Mouse (Mus musculus) intestine, postnatal 0 days (tissue): ENCODE measurements at regions not wholly inside any gene's neighbourhood (a gene's known extent, or its start where the extent isn't known, plus 50 kb on each side); places are given as distances from the start of the nearest gene placed in this dataset.

ENCODE experiments used
- ATAC-seq: fragments of 200-750 bp; cut with Nextera tagmentation; 2 replicates; pipeline ENCODE4 v1.8.0; 2017; ENCODE audit warnings: mild to moderate bottlenecking, moderate TSS enrichment, moderate library complexity
- H3K27ac ChIP-seq: fragments of 300-500 bp; sonication (generic); 2 replicates; pipeline ENCODE4 v1.5.1; 2014; ENCODE audit warnings: mild to moderate bottlenecking, low read depth, low read length, moderate library complexity
- H3K27me3 ChIP-seq: fragments of 300-500 bp; sonication (generic); replicated peaks from 2 replicates; pipeline ENCODE4 v1.6.1; 2014; ENCODE audit warnings: low read length, mixed read lengths; ENCODE audit not compliant: control insufficient read depth, insufficient read depth
- H3K36me3 ChIP-seq: fragments of 300-500 bp; sonication (generic); 2 replicates; pipeline ENCODE4 v1.6.1; 2014; ENCODE audit warnings: mild to moderate bottlenecking, moderate library complexity; ENCODE audit not compliant: control insufficient read depth, insufficient read depth
- H3K4me1 ChIP-seq: fragments of 300-500 bp; sonication (generic); replicated peaks from 2 replicates; pipeline ENCODE4 v1.6.1; 2014; ENCODE audit warnings: antibody characterized with exemption, low read length, mixed read lengths; ENCODE audit not compliant: control insufficient read depth, insufficient read depth
- H3K4me2 ChIP-seq: fragments of 300-500 bp; sonication (generic); replicated peaks from 2 replicates; pipeline ENCODE4 v1.6.1; 2014; ENCODE audit warnings: low read depth, mild to moderate bottlenecking, moderate library complexity
- H3K4me3 ChIP-seq: fragments of 300-500 bp; sonication (generic); 2 replicates; pipeline ENCODE4 v1.5.1; 2014; ENCODE audit warnings: low read depth, low read length
- H3K9ac ChIP-seq: fragments of 300-500 bp; sonication (generic); 2 replicates; pipeline ENCODE4 v1.6.1; 2014; ENCODE audit warnings: mild to moderate bottlenecking, low read depth, low read length
- H3K9me3 ChIP-seq: fragments of 300-500 bp; sonication (generic); 2 replicates; pipeline ENCODE4 v1.6.1; 2016; ENCODE audit warnings: mixed run types; ENCODE audit not compliant: control insufficient read depth
- CTCF ChIP-seq: sonication (generic); IDR thresholded peaks from 2 replicates; pipeline ENCODE4 v1.5.1; 2016; ENCODE audit warnings: low read depth, mild to moderate bottlenecking, control low read depth, antibody characterized with exemption, moderate library complexity
- WGBS: fragments of 180-500 bp; shearing (Covaris S2); extraction: QIAGEN DNeasy Blood & Tissue Kit; methylation state at CpG from one replicate; pipeline ENCODE4 v1.1.7; 2014; 5-methylcytosine and 5-hydroxymethylcytosine counted together

- Histone ChIP-seq H3K36me3 (no peaks in the 10 kb centered on the region), H3K4me3 (no peak overlapping the region), H3K27ac (no peak overlapping the region), H3K4me1 (no peaks in the 10 kb centered on the region), H3K9ac (no peak overlapping the region), H3K4me2 (no peak overlapping the region), H3K27me3 (no peaks in the 10 kb centered on the region), H3K9me3 (no peaks in the 10 kb centered on the region)
- no peak for TF ChIP-seq CTCF
- ATAC-seq: no peak
- 32% methylated on average over 3 of the region's 3 CpGs for WGBS
Observed at GRCm38 (mm10) chr13:116174976-116175375, 134.5 kb downstream of the Isl1 start.

DNA sequence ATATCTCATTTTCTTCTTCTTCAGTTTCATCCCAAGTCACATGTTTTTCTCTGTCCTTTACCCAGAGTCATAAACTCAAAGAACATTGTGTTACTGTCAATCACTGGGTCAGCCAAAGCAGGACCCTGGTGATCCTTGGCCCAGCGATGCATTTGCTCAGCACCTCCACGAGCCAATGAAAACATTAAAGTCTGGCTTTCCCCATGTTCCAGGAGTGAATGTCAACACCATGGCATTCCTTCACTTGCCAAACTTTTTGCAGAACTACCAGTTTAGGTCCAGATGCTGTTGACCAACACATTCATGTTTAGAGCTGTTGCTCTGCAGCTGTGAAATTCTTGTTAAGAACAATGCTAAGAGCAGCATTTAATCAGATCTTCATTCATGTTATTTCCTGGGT lies 135.6 kb downstream of the Isl1 start:
- ATAC-seq: no peak
- H3K4me2 ChIP-seq: no peak overlapping the region
- no peaks in the 10 kb centered on the region for H3K9me3 ChIP-seq
- no peak overlapping the region for H3K4me3 ChIP-seq
- no peak for TF ChIP-seq CTCF
- H3K27me3 ChIP-seq: no peaks in the 10 kb centered on the region
- no peaks in the 10 kb centered on the region for H3K36me3 ChIP-seq
- no peak overlapping the region for H3K9ac ChIP-seq
- H3K27ac ChIP-seq: no peak overlapping the region
- WGBS: 70% methylated on average over 2 of the region's 2 CpGs
- H3K4me1 ChIP-seq: no peaks in the 10 kb centered on the region

GRCm38 (mm10) chr13:116143022-116143421 lies 166.5 kb downstream of the Isl1 start:
- H3K4me2 ChIP-seq: no peak overlapping the region
- H3K9ac ChIP-seq: no peak overlapping the region
- no peak for TF ChIP-seq CTCF
- ATAC-seq: no peak
- H3K4me1 ChIP-seq: no peaks in the 10 kb centered on the region
- no peaks in the 10 kb centered on the region for H3K9me3 ChIP-seq
- no peak overlapping the region for H3K4me3 ChIP-seq
- H3K27ac ChIP-seq: no peak overlapping the region
- 49% methylated on average over 5 of the region's 5 CpGs for WGBS
- no peaks in the 10 kb centered on the region for H3K36me3 ChIP-seq
- no peaks in the 10 kb centered on the region for H3K27me3 ChIP-seq

- ATAC-seq: no peak
Observed at GRCm38 (mm10) chr13:116118664-116119063, 190.8 kb downstream of the Isl1 start.

DNA sequence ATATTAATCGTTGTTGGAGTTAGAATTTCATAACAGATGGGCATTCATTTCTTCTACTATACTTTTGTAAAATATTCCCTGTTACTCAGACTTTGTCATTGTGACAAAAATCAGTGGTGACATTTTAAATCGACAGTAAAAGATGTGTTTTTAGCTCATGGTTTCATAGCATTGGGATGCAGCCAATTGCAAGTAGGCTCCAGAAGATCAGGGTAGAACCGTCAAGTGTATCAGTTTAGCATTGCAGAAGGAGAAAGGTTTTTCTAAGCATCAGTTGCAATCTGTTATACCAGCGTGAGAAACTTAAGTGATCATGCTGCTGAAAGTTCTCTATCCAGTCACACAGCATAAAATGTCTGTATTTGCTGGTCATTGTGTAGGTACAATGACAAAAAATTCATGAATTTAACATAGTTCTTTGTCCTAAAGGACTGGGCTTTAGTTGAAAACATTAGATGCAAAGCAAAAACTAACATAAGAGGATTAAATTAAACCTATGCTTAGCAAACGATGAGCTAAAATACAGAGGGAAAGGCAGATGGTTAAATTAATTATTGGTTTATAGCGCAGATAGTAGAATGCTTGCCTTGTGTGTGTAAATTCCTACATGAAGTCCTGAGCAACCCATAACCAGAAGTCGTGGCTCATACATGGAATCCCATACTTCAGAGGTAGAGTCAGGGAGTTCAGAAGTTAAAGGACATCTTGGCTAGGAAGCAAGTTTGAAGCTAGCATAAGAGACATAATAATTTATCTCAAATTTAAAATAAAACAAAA lies 198.3 kb downstream of the Isl1 start:
- no peak overlapping the region for H3K4me3 ChIP-seq
- TF ChIP-seq CTCF: no peak
- ATAC-seq: no peak
- WGBS: 82% methylated on average over 7 of the region's 7 CpGs
- H3K4me1 ChIP-seq: no peaks in the 10 kb centered on the region
- H3K27ac ChIP-seq: no peak overlapping the region
- no peak overlapping the region for H3K4me2 ChIP-seq
- H3K36me3 ChIP-seq: no peaks in the 10 kb centered on the region
- no peak overlapping the region for H3K9ac ChIP-seq
- no peaks in the 10 kb centered on the region for H3K9me3 ChIP-seq
- H3K27me3 ChIP-seq: no peaks in the 10 kb centered on the region

More at GRCm38 (mm10) chr13:116118664-116119063, 190.8 kb downstream of the Isl1 start:
- no peak overlapping the region for H3K4me2 ChIP-seq
- 88% methylated on average over 1 of the region's 1 CpGs for WGBS
- no peaks in the 10 kb centered on the region for H3K27me3 ChIP-seq
- no peak for TF ChIP-seq CTCF
- no peaks in the 10 kb centered on the region for H3K4me1 ChIP-seq
- H3K36me3 ChIP-seq: no peaks in the 10 kb centered on the region
- H3K27ac ChIP-seq: no peak overlapping the region
- H3K4me3 ChIP-seq: no peak overlapping the region
- H3K9ac ChIP-seq: no peak overlapping the region
- H3K9me3 ChIP-seq: no peaks in the 10 kb centered on the region

GRCm38 (mm10) chr13:116110578-116110977 lies 198.9 kb downstream of the Isl1 start:
- Histone ChIP-seq H3K4me2 (no peak overlapping the region), H3K4me3 (no peak overlapping the region), H3K9ac (no peak overlapping the region), H3K4me1 (no peaks in the 10 kb centered on the region), H3K9me3 (no peaks in the 10 kb centered on the region), H3K27ac (no peak overlapping the region), H3K27me3 (no peaks in the 10 kb centered on the region), H3K36me3 (no peaks in the 10 kb centered on the region)
- no peak for TF ChIP-seq CTCF
- 95% methylated on average over 2 of the region's 2 CpGs for WGBS
- ATAC-seq: no peak
